Mouse (Mus musculus) olfactory bulb, adult 2 months (tissue): ENCODE results near the gene Gm47995.
"Not testable (repeated sequence)": the region's sequence is repeated elsewhere in the genome, so short reads cannot be mapped to it uniquely, and the experiment has no call there.

Experiments used
- CTCF ChIP-seq: fragments of 200-500 bp; IDR thresholded peaks from 2 replicates; pipeline ENCODE4 v1.5.1; 2012; ENCODE audit warnings: low read depth, mild to moderate bottlenecking, low read length, moderate library complexity; ENCODE audit not compliant: insufficient read depth
- POLR2A ChIP-seq: fragments of 200-500 bp; IDR thresholded peaks from 2 replicates; pipeline ENCODE4 v1.6.1; 2012; ENCODE audit warnings: mild to moderate bottlenecking, low read depth, low read length, moderate library complexity; ENCODE audit not compliant: insufficient read depth

DNA sequence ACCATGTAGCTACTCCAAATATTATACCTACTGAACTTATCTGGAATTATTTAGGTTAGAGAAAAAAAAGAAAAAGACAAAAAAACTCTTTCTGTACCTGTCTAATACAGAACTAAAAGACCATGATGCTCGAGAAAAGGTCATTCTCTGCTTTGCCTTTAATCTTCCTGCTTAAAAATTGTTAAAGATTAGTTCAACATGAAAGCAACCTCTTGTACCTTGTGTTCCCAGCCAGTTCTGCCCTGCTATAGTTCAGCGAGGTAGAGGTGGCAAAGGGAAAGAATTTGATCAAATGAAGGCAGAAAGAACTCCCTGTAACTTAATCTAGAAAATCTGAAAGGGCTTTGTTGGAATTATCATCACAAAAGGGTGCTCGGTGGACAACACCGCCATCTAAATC lies 2.3 kb upstream of the Gm47995 start:
- not testable (repeated sequence) for TF ChIP-seq CTCF, POLR2A
